Mouse (Mus musculus) lung, postnatal 0 days (tissue): ENCODE measurements at regions not wholly inside any gene's neighbourhood (a gene's known extent, or its start where the extent isn't known, plus 50 kb on each side); places are given as distances from the start of the nearest gene placed in this dataset.

Source experiments
- CTCF ChIP-seq: IDR thresholded peaks from 2 replicates; pipeline ENCODE4 v1.5.1; 2016; ENCODE audit warnings: antibody characterized with exemption, mild to moderate bottlenecking
- EP300 ChIP-seq: IDR thresholded peaks from 2 replicates; pipeline ENCODE4 v1.6.1; 2016; ENCODE audit warnings: antibody characterized with exemption, mild to moderate bottlenecking, control low read depth

DNA sequence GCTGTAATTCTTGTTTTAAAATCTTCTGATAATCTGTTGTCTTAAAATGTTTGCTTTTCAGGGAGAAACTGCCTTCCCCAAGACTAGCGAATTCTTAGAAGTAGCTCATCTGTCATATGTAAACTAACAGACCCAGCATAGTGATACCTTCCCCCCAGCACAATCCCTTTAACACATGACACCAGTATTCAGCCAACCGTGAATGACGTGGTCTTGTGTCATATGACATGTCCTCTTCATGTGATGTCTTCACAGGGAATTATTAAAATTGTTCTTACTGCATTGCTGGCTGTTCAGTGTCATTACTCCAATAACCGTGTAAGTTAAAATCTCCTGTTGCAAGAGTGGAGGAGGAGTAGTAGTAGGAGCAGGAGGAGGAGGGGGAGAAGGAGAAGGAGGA lies 137.5 kb upstream of the Map3k1 start:
- TF ChIP-seq EP300 (no peak), CTCF (no peak)
